8 mouse cellular contexts compared by ENCODE assay signal in the genomic region with DNA sequence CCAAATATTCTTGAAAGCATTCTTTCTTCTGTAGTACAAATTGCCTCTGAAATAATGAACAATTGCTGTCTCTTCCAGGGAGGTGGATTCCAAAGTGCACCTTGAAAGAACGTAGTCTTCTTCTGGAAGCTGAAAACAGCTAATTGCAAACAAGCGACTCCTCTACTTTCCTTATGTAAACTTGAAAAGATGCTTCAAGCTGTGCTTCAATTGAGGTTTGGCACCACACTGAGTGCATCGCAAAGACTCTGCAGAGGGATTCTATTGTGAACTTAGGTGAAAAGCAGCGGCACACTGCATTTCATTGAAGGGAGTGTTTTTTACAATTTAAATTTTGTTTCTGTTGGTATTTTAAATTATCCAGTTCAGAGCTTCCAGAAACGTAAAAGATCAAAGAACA. TPM values are rescaled to one million over a fixed set of nuclear protein-coding genes. Genes with fewer than 3 reads are reported as not detected.
DNase-seq lines count a peak whose midpoint lies in the region; ATAC-seq and TF ChIP-seq lines count a peak whose summit lies in the region.

No protein-coding gene starts in this region.

- H3K36me3 ChIP-seq in kidney, postnatal 0 days (ENCODE audit: insufficient read depth, low read length): no peaks in the 10 kb centered on the region
- no peaks in the 10 kb centered on the region for H3K36me3 ChIP-seq in embryonic facial prominence, embryonic 13.5 days
- H3K36me3 ChIP-seq in intestine, postnatal 0 days (ENCODE audit: control insufficient read depth, insufficient read depth): no peaks in the 10 kb centered on the region
- no peaks in the 10 kb centered on the region for H3K36me3 ChIP-seq in neural tube, embryonic 14.5 days (ENCODE audit: control insufficient read depth, insufficient read depth, low read length)

- no peak for DNase-seq in kidney, postnatal 0 days (ENCODE audit: low spot score)
- DNase-seq in kidney, adult 18-20 months: no peak
- DNase-seq in cerebellum, postnatal 25 days: no peak
- DNase-seq in right cerebral cortex, postnatal 25 days: no peak

- H3K27me3 ChIP-seq in kidney, postnatal 0 days (ENCODE audit: insufficient read depth, low read length): no peaks in the 10 kb centered on the region
- H3K27me3 ChIP-seq in embryonic facial prominence, embryonic 13.5 days: peaks cover 5% of the 10 kb centered on the region
- H3K27me3 ChIP-seq in intestine, postnatal 0 days (replicated peaks; ENCODE audit: control insufficient read depth, insufficient read depth, low read length): no peaks in the 10 kb centered on the region
- H3K27me3 ChIP-seq in neural tube, embryonic 14.5 days (ENCODE audit: control insufficient read depth, insufficient read depth, low read length): 0 out of 2 replicates have a peak, but pooled peaks cover 3% of the 10 kb centered on the region

- H3K27ac ChIP-seq in kidney, postnatal 0 days: no peak overlapping the region
- H3K27ac ChIP-seq in embryonic facial prominence, embryonic 13.5 days: no peak overlapping the region
- H3K27ac ChIP-seq in intestine, postnatal 0 days (ENCODE audit: low read depth, low read length): no peak overlapping the region
- H3K27ac ChIP-seq in neural tube, embryonic 14.5 days (ENCODE audit: low read depth, low read length): no peak overlapping the region

- no peaks in the 10 kb centered on the region for H3K9me3 ChIP-seq in kidney, postnatal 0 days (replicated peaks; ENCODE audit: low read length)
- H3K9me3 ChIP-seq in embryonic facial prominence, embryonic 13.5 days: no peaks in the 10 kb centered on the region
- no peaks in the 10 kb centered on the region for H3K9me3 ChIP-seq in intestine, postnatal 0 days (ENCODE audit: control insufficient read depth)
- H3K9me3 ChIP-seq in neural tube, embryonic 14.5 days (ENCODE audit: control insufficient read depth, low read length): no peaks in the 10 kb centered on the region

- no peak for ATAC-seq in kidney, postnatal 0 days (replicated peaks; ENCODE audit: low FRiP score, low read depth)
- no peak for ATAC-seq in embryonic facial prominence, embryonic 13.5 days (ENCODE audit: insufficient number of reproducible peaks, insufficient read depth, low FRiP score, low TSS enrichment, low read depth)
- ATAC-seq in intestine, postnatal 0 days: no peak
- ATAC-seq in neural tube, embryonic 14.5 days (ENCODE audit: low read depth): no peak
- no peak for ATAC-seq in erythroblast, adult 5-6 weeks (replicated peaks; ENCODE audit: low FRiP score, poor library complexity, severe bottlenecking)

- no peak for TF ChIP-seq CTCF in kidney, postnatal 0 days (IDR thresholded peaks at IDR 0.05; ENCODE audit: low read depth)
- TF ChIP-seq CTCF in intestine, postnatal 0 days (IDR thresholded peaks at IDR 0.05; ENCODE audit: low read depth): no peak

- 11% methylated on average over 5 of the region's 5 CpGs for WGBS in kidney, postnatal 0 days
- WGBS in embryonic facial prominence, embryonic 13.5 days: 6% methylated on average over 5 of the region's 5 CpGs
- 31% methylated on average over 5 of the region's 5 CpGs for WGBS in intestine, postnatal 0 days
- WGBS in neural tube, embryonic 14.5 days: 2% methylated on average over 5 of the region's 5 CpGs

- H3K9ac ChIP-seq in kidney, postnatal 0 days (ENCODE audit: low read depth, low read length): no peak overlapping the region
- H3K9ac ChIP-seq in embryonic facial prominence, embryonic 13.5 days: peak overlapping the region; percentile 85; the same call in 1 of the 2 replicates
- H3K9ac ChIP-seq in intestine, postnatal 0 days (ENCODE audit: low read depth, low read length): no peak overlapping the region
- H3K9ac ChIP-seq in neural tube, embryonic 14.5 days (replicated peaks; ENCODE audit: low read depth, low read length): peak overlapping the region; percentile 25; the same call in 1 of the 2 replicates

- H3K4me3 ChIP-seq in kidney, postnatal 0 days (replicated peaks; ENCODE audit: low read depth, low read length): peak overlapping the region; percentile 74
- H3K4me3 ChIP-seq in embryonic facial prominence, embryonic 13.5 days: peak overlapping the region; percentile 74
- H3K4me3 ChIP-seq in intestine, postnatal 0 days (ENCODE audit: low read depth, low read length): peak overlapping the region; percentile 52; the same call in 1 of the 2 replicates
- H3K4me3 ChIP-seq in neural tube, embryonic 14.5 days (ENCODE audit: low read depth, low read length): peak overlapping the region; percentile 49

- H3K4me2 ChIP-seq in kidney, postnatal 0 days (ENCODE audit: low read length): peak overlapping the region; percentile 85
- H3K4me2 ChIP-seq in embryonic facial prominence, embryonic 13.5 days: peak overlapping the region; percentile 74
- H3K4me2 ChIP-seq in intestine, postnatal 0 days (replicated peaks; ENCODE audit: low read depth): peak overlapping the region; percentile 81; the same call in 1 of the 2 replicates
- H3K4me2 ChIP-seq in neural tube, embryonic 14.5 days (ENCODE audit: low read depth, low read length): peak overlapping the region; percentile 47

- H3K4me1 ChIP-seq in kidney, postnatal 0 days (replicated peaks; ENCODE audit: insufficient read depth, low read length): no peaks in the 10 kb centered on the region; the same call in 1 of the 2 replicates
- peaks cover 23% of the 10 kb centered on the region; the same call in 1 of the 2 replicates for H3K4me1 ChIP-seq in embryonic facial prominence, embryonic 13.5 days
- no peaks in the 10 kb centered on the region for H3K4me1 ChIP-seq in intestine, postnatal 0 days (replicated peaks; ENCODE audit: control insufficient read depth, insufficient read depth, low read length)
- peaks cover 11% of the 10 kb centered on the region; the same call in 1 of the 2 replicates for H3K4me1 ChIP-seq in neural tube, embryonic 14.5 days (ENCODE audit: control insufficient read depth, insufficient read depth, low read length)

RNA-seq across cellular contexts. Expression of gene Cep112, which starts 0.9 kb away (rescaled TPM):
- 8.8 and 10.7 TPM in 2 replicates for polyA plus RNA-seq in kidney, postnatal 0 days (2015; fragmentation: Nextera tagmentation; extraction: Ambion mirVana)
- polyA plus RNA-seq in embryonic facial prominence, embryonic 13.5 days (2015; fragmentation: Nextera tagmentation; extraction: Ambion mirVana): 19.9 and 21.9 TPM in 2 replicates
- polyA plus RNA-seq in intestine, postnatal 0 days (2015; fragmentation: Nextera tagmentation; extraction: Ambion mirVana): 3.8 and 3.9 TPM in 2 replicates
- polyA plus RNA-seq in neural tube, embryonic 14.5 days (2014; fragmentation: Nextera tagmentation; extraction: Ambion mirVana): 8.2 and 9.7 TPM in 2 replicates
- total RNA-seq in erythroblast, adult 5-6 weeks (2015; ENCODE audit: low replicate concordance): not detected in 2 replicates
- not detected in 2 replicates for total RNA-seq in erythroblast, adult 5-6 weeks (2017; ENCODE audit: low replicate concordance)

Comparison
In these comparisons a context has a peak if more than half of its experiments do, and no peak if none do; other contexts are left out.
1. H3K9ac ChIP-seq: peak in embryonic facial prominence, embryonic 13.5 days (single experiment) and neural tube, embryonic 14.5 days (single experiment); none in kidney, postnatal 0 days (single experiment) and intestine, postnatal 0 days (single experiment).
2. Peak in every context shown above with its lines, with median percentiles within 50 percentile points of each other: H3K4me2 ChIP-seq and H3K4me3 ChIP-seq.